Mouse (Mus musculus): ENCODE measurements around the gene Tppp3. TPM values are rescaled to one million over a fixed set of nuclear protein-coding genes. Genes with fewer than 3 reads are reported as not detected.

The Tppp3 gene
- total RNA-seq, 1 experiment, result 17.3 TPM

GRCm38 (mm10) chr8:105448596-105448995 lies 22.7 kb downstream of the Tppp3 start:
- Histone ChIP-seq H3K36me3 (ENCODE audit: control insufficient read depth, insufficient read depth, low read length, poor library complexity, severe bottlenecking) (no peaks in the 10 kb centered on the region), H3K9me3 (ENCODE audit: control insufficient read depth, insufficient read depth, low read depth, low read length) (no peaks in the 10 kb centered on the region), H3K9ac (ENCODE audit: insufficient read depth, low read depth, low read length, poor library complexity, severe bottlenecking) (no peak overlapping the region), H3K27ac (ENCODE audit: insufficient read depth, low read depth, low read length, poor library complexity, severe bottlenecking) (no peak overlapping the region), H3K4me1 (ENCODE audit: control insufficient read depth in 2 of 2, insufficient read depth in 2 of 2, low read length in 2 of 2, poor library complexity in 1 of 2) (peaks cover 0 to 4% of the 10 kb centered on the region in 2 experiments; a peak in 1 of 4 replicates), H3K4me3 (ENCODE audit: insufficient read depth in 1 of 2, low read depth in 1 of 2, low read length in 2 of 2, poor library complexity in 1 of 2, severe bottlenecking in 1 of 2) (no peak overlapping the region)
- in situ Hi-C loops (cut with MboI; ENCODE audit: low sequenced_read_pairs in 2 of 2, unreplicated experiment in 2 of 2), result no loop called here
- no peak for TF ChIP-seq ZNF384 (IDR thresholded peaks at IDR 0.05; ENCODE audit: low read depth, low read length)
- TF ChIP-seq HCFC1 (IDR thresholded peaks at IDR 0.05; ENCODE audit: borderline replicate concordance, insufficient read depth, low read length), result no peak
- TF ChIP-seq MAFK (IDR thresholded peaks at IDR 0.05; ENCODE audit: insufficient read depth, low read depth, low read length), result no peak
- TF ChIP-seq ZC3H11A (IDR thresholded peaks at IDR 0.05; ENCODE audit: borderline replicate concordance, low read depth, low read length), result no peak
- no peak for DNase-seq (ENCODE audit: low read depth, low spot score)

GRCm38 (mm10) chr8:105448188-105448587 lies 23.1 kb downstream of the Tppp3 start:
- H3K27ac ChIP-seq (ENCODE audit: insufficient read depth, low read depth, low read length, poor library complexity, severe bottlenecking), result no peak overlapping the region

DNA sequence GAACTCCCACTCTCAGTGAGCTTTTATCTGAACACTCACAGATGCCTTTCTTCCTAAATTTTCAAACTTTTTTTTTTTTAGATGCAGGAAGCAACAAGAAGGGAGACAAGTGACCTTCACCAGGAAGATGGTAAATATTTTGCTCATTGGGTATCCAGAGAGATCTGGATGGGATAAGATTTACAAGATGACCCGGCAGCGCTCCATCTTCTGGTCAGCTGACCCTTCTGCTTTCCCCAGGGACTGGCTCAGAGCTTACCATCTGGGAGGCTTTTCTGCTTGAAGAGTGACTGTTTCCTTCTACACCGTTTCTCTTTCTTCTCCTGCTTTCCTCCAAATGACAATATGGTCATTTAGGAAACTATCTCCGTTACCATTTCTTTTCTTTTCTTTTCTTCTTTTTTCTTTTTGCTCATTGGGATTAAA lies 25.2 kb downstream of the Tppp3 start:
- no peaks in the 10 kb centered on the region for H3K36me3 ChIP-seq (ENCODE audit: control insufficient read depth, insufficient read depth, low read length, poor library complexity, severe bottlenecking)
- no peak overlapping the region for H3K27ac ChIP-seq (ENCODE audit: insufficient read depth, low read depth, low read length, poor library complexity, severe bottlenecking)
- DNase-seq (ENCODE audit: low read depth, low spot score), result no peak
- H3K4me3 ChIP-seq (ENCODE audit: insufficient read depth in 1 of 2, low read depth in 1 of 2, low read length in 2 of 2, poor library complexity in 1 of 2, severe bottlenecking in 1 of 2), result no peak overlapping the region
- H3K9ac ChIP-seq (ENCODE audit: insufficient read depth, low read depth, low read length, poor library complexity, severe bottlenecking), result no peak overlapping the region
- no peak for TF ChIP-seq ZC3H11A (IDR thresholded peaks at IDR 0.05; ENCODE audit: borderline replicate concordance, low read depth, low read length)
- no peak for TF ChIP-seq ZNF384 (IDR thresholded peaks at IDR 0.05; ENCODE audit: low read depth, low read length)
- H3K4me1 ChIP-seq (ENCODE audit: control insufficient read depth in 2 of 2, insufficient read depth in 2 of 2, low read length in 2 of 2, poor library complexity in 1 of 2), result peaks cover 0 to 7% of the 10 kb centered on the region in 2 experiments; a peak in 1 of 4 replicates
- in situ Hi-C loops (cut with MboI; ENCODE audit: low sequenced_read_pairs in 2 of 2, unreplicated experiment in 2 of 2), result no loop called here
- H3K9me3 ChIP-seq (ENCODE audit: control insufficient read depth, insufficient read depth, low read depth, low read length), result no peaks in the 10 kb centered on the region

More at GRCm38 (mm10) chr8:105448188-105448587, 23.1 kb downstream of the Tppp3 start:
- Histone ChIP-seq H3K36me3 (ENCODE audit: control insufficient read depth, insufficient read depth, low read length, poor library complexity, severe bottlenecking) (no peaks in the 10 kb centered on the region), H3K4me3 (ENCODE audit: insufficient read depth in 1 of 2, low read depth in 1 of 2, low read length in 2 of 2, poor library complexity in 1 of 2, severe bottlenecking in 1 of 2) (no peak overlapping the region), H3K9ac (ENCODE audit: insufficient read depth, low read depth, low read length, poor library complexity, severe bottlenecking) (no peak overlapping the region), H3K9me3 (ENCODE audit: control insufficient read depth, insufficient read depth, low read depth, low read length) (no peaks in the 10 kb centered on the region), H3K4me1 (ENCODE audit: control insufficient read depth in 2 of 2, insufficient read depth in 2 of 2, low read length in 2 of 2, poor library complexity in 1 of 2) (peaks cover 0 to 4% of the 10 kb centered on the region in 2 experiments; a peak in 1 of 4 replicates)
- in situ Hi-C loops (cut with MboI; ENCODE audit: low sequenced_read_pairs in 2 of 2, unreplicated experiment in 2 of 2), result no loop called here
- DNase-seq (ENCODE audit: low read depth, low spot score), result no peak
- TF ChIP-seq CHD2 (IDR thresholded peaks at IDR 0.05; ENCODE audit: low read depth, low read length) (no peak), ZC3H11A (IDR thresholded peaks at IDR 0.05; ENCODE audit: borderline replicate concordance, low read depth, low read length) (no peak), ZNF384 (IDR thresholded peaks at IDR 0.05; ENCODE audit: low read depth, low read length) (no peak), HCFC1 (IDR thresholded peaks at IDR 0.05; ENCODE audit: borderline replicate concordance, insufficient read depth, low read length) (no peak), MAFK (IDR thresholded peaks at IDR 0.05; ENCODE audit: insufficient read depth, low read depth, low read length) (no peak)

DNA sequence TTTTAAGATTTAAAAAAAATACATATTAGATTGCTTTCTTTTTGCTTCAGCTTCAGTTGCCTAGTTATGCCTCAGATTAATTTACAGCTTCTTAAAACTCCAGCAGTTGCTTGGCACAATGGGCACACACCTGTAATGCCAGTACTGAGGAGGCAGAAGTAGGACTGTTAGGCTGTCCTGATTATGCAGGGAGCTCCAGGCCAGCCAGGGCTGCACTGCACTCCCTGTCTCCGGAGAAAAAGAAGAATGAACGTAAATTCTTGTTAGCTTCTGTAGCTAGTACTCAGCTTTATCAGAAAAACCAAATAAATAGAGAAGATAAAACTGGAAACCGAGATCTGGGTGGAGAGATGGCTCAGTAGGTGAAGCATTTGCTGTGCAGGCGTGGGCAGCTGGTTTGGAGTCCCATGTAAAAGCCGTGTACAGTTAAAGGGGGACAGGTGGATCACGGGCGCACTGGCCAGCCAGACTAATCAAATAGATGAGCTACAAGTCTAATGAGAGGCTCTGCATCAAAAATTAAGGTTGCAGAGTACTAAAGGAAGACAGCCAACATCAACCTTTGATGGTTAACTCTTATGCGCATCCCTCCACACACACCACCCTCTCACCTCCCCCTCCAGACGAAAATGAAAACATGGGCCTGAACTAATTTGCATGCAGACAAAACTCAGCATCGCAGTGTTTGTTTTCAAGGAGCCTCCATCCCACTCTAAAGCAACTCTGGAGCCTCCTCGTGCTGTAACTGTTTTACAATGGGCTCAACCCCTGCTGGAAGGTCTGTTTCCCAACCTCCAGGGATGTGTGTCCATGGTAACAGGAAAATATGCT lies 25.8 kb downstream of the Tppp3 start:
- no peak overlapping the region for H3K4me3 ChIP-seq (ENCODE audit: insufficient read depth in 1 of 2, low read depth in 1 of 2, low read length in 2 of 2, poor library complexity in 1 of 2, severe bottlenecking in 1 of 2)

More for the DNA sequence above, 25.8 kb downstream of the Tppp3 start:
- Histone ChIP-seq H3K27ac (ENCODE audit: insufficient read depth, low read depth, low read length, poor library complexity, severe bottlenecking) (peak overlapping the region; percentile 10; the same call in 1 of the 2 replicates), H3K9ac (ENCODE audit: insufficient read depth, low read depth, low read length, poor library complexity, severe bottlenecking) (no peak overlapping the region), H3K36me3 (ENCODE audit: control insufficient read depth, insufficient read depth, low read length, poor library complexity, severe bottlenecking) (no peaks in the 10 kb centered on the region), H3K9me3 (ENCODE audit: control insufficient read depth, insufficient read depth, low read depth, low read length) (no peaks in the 10 kb centered on the region), H3K4me1 (ENCODE audit: control insufficient read depth in 2 of 2, insufficient read depth in 2 of 2, low read length in 2 of 2, poor library complexity in 1 of 2) (peaks cover 0 to 7% of the 10 kb centered on the region in 2 experiments; a peak in 1 of 4 replicates)
- no peak for TF ChIP-seq CHD2 (IDR thresholded peaks at IDR 0.05; ENCODE audit: low read depth, low read length)
- TF ChIP-seq MAFK (IDR thresholded peaks at IDR 0.05; ENCODE audit: insufficient read depth, low read depth, low read length), result no peak
- no peak for TF ChIP-seq ZNF384 (IDR thresholded peaks at IDR 0.05; ENCODE audit: low read depth, low read length)
- no peak for TF ChIP-seq HCFC1 (IDR thresholded peaks at IDR 0.05; ENCODE audit: borderline replicate concordance, insufficient read depth, low read length)
- no peak for TF ChIP-seq ZC3H11A (IDR thresholded peaks at IDR 0.05; ENCODE audit: borderline replicate concordance, low read depth, low read length)
- in situ Hi-C loops (cut with MboI; ENCODE audit: low sequenced_read_pairs in 2 of 2, unreplicated experiment in 2 of 2), result no loop called here
- DNase-seq (ENCODE audit: low read depth, low spot score), result no peak

Measured in ES-E14 (cell line).